Mouse (Mus musculus) liver, embryonic 15.5 days (tissue): Measurements from ENCODE around the gene Pex16. TPM values are rescaled to one million over a fixed set of nuclear protein-coding genes. Genes with fewer than 3 reads are reported as not detected.

ENCODE experiments used
- ATAC-seq: fragments of 200-750 bp; cut with Nextera tagmentation; 2 replicates; pipeline ENCODE4 v1.8.0; 2017; ENCODE audit warnings: moderate number of reproducible peaks, mild to moderate bottlenecking, moderate library complexity; ENCODE audit not compliant: insufficient read depth
- H3K27ac ChIP-seq: fragments of 300-500 bp; sonication (generic); replicated peaks from 2 replicates; pipeline ENCODE4 v1.5.1; 2015; ENCODE audit warnings: mild to moderate bottlenecking, inconsistent platforms
- H3K27me3 ChIP-seq: fragments of 300-500 bp; sonication (generic); 2 replicates; pipeline ENCODE4 v1.6.1; 2015; ENCODE audit warnings: mild to moderate bottlenecking, inconsistent platforms
- H3K36me3 ChIP-seq: fragments of 300-500 bp; sonication (generic); replicated peaks from 2 replicates; pipeline ENCODE4 v1.6.1; 2015; ENCODE audit warnings: moderate library complexity, mild to moderate bottlenecking, inconsistent platforms
- H3K4me1 ChIP-seq: fragments of 300-500 bp; sonication (generic); replicated peaks from 2 replicates; pipeline ENCODE4 v1.6.1; 2015; ENCODE audit warnings: inconsistent platforms
- H3K4me2 ChIP-seq: fragments of 300-500 bp; sonication (generic); 2 replicates; pipeline ENCODE4 v1.6.1; 2015; ENCODE audit warnings: moderate library complexity, mild to moderate bottlenecking, inconsistent platforms
- H3K4me3 ChIP-seq: fragments of 300-500 bp; sonication (generic); replicated peaks from 2 replicates; pipeline ENCODE4 v1.5.1; 2015; ENCODE audit warnings: mild to moderate bottlenecking, inconsistent platforms
- H3K9ac ChIP-seq: fragments of 300-500 bp; sonication (generic); 2 replicates; pipeline ENCODE4 v1.6.1; 2015; ENCODE audit warnings: moderate library complexity, mild to moderate bottlenecking, inconsistent platforms
- H3K9me3 ChIP-seq: fragments of 300-500 bp; sonication (generic); replicated peaks from 2 replicates; pipeline ENCODE4 v1.6.1; 2016; ENCODE audit warnings: inconsistent platforms
- WGBS: fragments of 180-500 bp; shearing (Covaris S2); methylation state at CpG from one replicate; pipeline ENCODE4 v1.1.7; 2015; ENCODE audit warnings: mixed read lengths; ENCODE audit not compliant: insufficient replicate concordance; 5-methylcytosine and 5-hydroxymethylcytosine counted together
- polyA plus RNA-seq: library from polyadenylated mRNA; unstranded; fragments of >200 nt; fragmentation: Nextera tagmentation; extraction: Ambion mirVana; gene quantifications from 2 replicates; pipeline ENCODE4 v1.2.1, GENCODE M21; 2015

Pex16 gene
- polyA plus RNA-seq, 1 experiment from 2014 or later: 22.4 TPM

DNA sequence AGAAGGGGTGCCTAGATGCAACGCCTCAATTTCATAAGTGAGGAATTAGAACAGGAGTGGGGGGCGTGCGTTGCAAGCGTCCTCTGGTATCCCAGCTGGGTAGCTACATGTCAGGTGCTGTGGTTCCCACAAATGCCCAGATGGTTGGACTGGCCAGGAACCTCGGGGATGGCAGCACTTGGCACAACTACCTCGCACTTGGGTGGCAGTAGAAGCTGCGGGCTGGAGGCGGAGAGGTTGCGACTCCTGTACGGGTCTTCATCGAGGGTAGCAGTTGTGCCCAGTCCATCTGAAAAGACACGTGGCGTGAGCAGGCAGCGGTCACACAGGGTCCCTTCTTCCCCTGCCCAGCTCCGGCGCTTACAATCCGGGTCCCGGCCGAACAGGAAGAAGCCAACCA, 4.1 kb upstream of the Pex16 start:
- H3K9ac ChIP-seq: peak overlapping the region; percentile 37
- no peaks in the 10 kb centered on the region for H3K9me3 ChIP-seq
- peak overlapping the region; percentile 50 for H3K4me3 ChIP-seq
- peaks cover 30% of the 10 kb centered on the region for H3K4me1 ChIP-seq
- H3K27ac ChIP-seq: no peak overlapping the region
- peaks cover 71% of the 10 kb centered on the region for H3K27me3 ChIP-seq
- ATAC-seq: no peak
- H3K4me2 ChIP-seq: peak overlapping the region; percentile 61
- H3K36me3 ChIP-seq: no peaks in the 10 kb centered on the region
- 17% methylated on average over 19 of the region's 19 CpGs for WGBS

DNA sequence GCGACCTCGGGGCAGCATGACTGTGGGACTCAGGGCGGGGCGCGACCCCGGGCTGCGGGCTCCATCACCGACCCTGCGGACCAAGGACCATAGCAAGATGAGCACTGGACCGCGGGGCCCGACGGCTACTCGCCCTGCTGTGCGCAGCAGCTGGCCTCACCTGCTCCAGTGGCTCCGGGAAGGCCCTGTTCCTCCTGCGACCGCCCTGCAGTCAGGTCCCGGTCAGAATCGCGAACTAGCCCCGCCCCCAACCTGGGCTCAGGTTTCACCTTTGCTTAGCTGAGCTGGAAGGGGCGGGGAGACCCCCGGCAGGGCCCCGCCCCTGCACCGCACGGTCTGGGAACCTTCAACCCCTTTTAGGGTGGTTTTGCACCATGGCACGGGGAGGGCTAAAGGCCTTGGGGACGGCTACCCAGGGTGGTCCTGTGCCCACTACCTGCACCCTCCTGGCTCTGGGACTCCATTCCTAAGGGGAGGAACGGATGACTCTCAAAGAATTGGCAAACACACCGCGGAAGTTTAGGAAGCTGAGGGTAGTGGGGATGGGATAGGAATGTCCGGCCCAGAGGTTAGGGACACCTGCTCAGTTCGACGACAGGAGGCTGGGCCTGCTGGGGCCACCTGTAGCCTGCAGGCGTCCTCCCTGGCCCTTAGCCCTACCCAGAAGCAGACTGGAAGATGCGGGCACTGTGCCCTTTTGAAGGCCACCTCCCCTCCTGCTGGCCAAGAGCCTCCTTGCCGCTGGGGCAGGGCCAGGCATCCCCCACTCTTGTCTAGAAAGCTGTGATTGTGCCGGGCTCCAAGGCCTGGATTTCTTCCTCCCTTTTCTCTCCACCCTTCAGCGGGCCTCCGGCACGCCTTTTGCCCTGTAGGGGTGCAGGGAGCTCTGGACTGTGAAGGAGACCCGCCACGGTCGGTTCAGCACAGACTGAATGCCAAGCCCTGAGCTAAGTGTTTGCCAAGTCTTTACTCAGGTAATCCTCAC, 3.4 kb upstream of the Pex16 start:
- Histone ChIP-seq H3K36me3 (no peaks in the 10 kb centered on the region), H3K27me3 (peaks cover 71% of the 10 kb centered on the region), H3K9ac (peak overlapping the region; percentile 37), H3K4me1 (peaks cover 36% of the 10 kb centered on the region), H3K4me3 (peak overlapping the region; percentile 50), H3K9me3 (no peaks in the 10 kb centered on the region), H3K27ac (no peak overlapping the region), H3K4me2 (peak overlapping the region; percentile 61)
- WGBS: 13% methylated on average over 45 of the region's 45 CpGs
- 0 out of 2 replicates have a peak, but pooled peaks have one; percentile 1 for ATAC-seq

DNA sequence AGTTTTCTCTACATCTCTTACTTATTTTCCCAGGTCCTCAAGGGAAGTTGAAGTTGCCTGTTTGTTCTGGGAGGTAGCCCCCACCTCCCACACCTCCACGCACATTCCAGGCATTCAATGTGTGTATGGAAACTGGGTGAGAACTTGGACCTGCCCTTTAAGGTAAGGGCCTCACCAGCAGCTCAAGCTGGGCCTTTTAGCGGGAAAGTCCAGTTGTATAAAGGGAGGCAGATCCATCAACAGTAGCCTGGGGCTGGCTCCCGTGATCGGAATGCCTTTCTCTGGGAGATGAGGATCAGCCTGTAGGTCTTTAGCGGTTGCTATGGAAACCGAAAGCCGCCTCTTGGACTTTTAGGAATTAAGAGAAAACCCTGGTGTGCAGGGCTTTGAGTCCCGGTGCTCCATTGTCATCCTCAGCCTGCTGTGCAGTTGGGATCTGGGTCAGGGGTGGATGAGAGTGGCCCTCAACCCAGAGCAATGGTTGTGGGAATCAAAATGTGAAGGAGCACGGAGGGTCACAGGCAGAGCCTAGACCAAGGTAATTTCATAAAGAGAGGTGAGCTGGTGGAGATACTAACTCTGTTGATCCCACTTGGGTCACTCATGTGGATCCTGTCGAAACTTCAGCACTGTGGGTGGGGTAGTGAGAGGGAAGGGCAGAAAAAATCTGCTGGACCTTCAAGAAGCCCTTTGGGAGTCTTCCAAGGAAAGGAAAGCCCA, 2.3 kb upstream of the Pex16 start:
- no peak overlapping the region for H3K9ac ChIP-seq
- WGBS: 53% methylated on average over 10 of the region's 10 CpGs
- peaks cover 40% of the 10 kb centered on the region for H3K4me1 ChIP-seq
- no peaks in the 10 kb centered on the region for H3K9me3 ChIP-seq
- H3K4me3 ChIP-seq: no peak overlapping the region
- no peak overlapping the region for H3K27ac ChIP-seq
- 0 out of 2 replicates have a peak, but pooled peaks cover 2% of the 10 kb centered on the region for H3K36me3 ChIP-seq
- H3K4me2 ChIP-seq: no peak overlapping the region
- peaks cover 66% of the 10 kb centered on the region for H3K27me3 ChIP-seq
- no peak for ATAC-seq

DNA sequence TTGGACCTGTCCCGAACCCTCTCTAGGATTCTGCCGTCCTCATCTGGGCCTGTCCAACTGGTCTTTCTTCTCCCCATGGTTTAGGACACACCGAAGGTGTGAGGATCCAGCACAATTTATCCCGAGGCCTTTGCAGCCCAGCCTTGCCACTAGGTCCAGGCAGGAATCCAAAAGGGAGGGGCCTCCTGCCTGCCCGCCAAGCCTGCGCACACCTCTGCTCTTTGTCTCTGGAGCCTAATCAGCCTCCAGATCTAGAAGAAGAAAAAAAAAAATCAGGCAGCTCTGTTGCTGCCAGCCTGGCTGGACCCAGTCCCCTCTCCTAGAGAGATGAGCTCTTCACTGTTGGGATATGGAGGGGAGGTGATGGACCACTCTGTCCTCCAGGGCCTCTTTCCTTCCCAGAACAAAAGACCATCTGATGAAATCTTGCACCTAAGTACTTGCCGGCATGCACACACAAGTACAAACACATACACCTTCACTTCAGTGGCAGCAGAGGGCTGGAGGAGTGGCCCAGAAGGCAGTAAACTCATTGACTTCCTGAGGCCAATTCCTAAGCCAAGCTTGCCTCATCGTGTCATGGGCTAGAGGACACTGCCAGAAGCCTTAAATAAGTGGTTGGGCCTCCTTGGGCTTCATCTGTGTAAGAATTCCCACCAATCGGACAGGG, 1.6 kb upstream of the Pex16 start:
- Histone ChIP-seq H3K27me3 (peaks cover 61% of the 10 kb centered on the region), H3K4me2 (no peak overlapping the region; the same call in 1 of the 2 replicates), H3K4me3 (no peak overlapping the region), H3K9ac (no peak overlapping the region), H3K9me3 (no peaks in the 10 kb centered on the region), H3K4me1 (peaks cover 40% of the 10 kb centered on the region), H3K36me3 (peaks cover 10% of the 10 kb centered on the region; the same call in 1 of the 2 replicates), H3K27ac (no peak overlapping the region)
- no peak for ATAC-seq
- 56% methylated on average over 9 of the region's 9 CpGs for WGBS

DNA sequence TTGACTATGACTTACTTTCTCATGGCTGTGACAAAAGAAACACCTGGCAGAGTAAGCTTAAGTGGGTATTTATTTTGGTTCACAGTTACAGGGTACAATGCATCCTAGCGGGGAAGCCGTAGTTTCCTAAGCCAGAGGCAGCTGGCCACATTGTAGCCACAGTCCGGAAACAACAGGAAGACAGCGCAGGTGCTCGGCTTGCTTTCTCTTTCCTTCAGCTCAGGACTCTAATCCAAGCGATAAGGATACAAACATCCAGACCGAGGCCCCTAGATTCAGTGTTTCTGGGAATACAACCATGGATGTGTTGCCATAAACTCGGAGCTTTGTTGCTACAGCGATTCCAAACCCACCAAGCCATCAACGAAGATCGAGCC, 1.1 kb upstream of the Pex16 start:
- peaks cover 56% of the 10 kb centered on the region for H3K27me3 ChIP-seq
- WGBS: 61% methylated on average over 11 of the region's 11 CpGs
- H3K27ac ChIP-seq: no peak overlapping the region
- H3K36me3 ChIP-seq: peaks cover 15% of the 10 kb centered on the region
- ATAC-seq: no peak
- H3K9me3 ChIP-seq: no peaks in the 10 kb centered on the region
- H3K4me1 ChIP-seq: peaks cover 40% of the 10 kb centered on the region
- no peak overlapping the region; the same call in 1 of the 2 replicates for H3K4me2 ChIP-seq
- H3K4me3 ChIP-seq: no peak overlapping the region
- no peak overlapping the region for H3K9ac ChIP-seq

DNA sequence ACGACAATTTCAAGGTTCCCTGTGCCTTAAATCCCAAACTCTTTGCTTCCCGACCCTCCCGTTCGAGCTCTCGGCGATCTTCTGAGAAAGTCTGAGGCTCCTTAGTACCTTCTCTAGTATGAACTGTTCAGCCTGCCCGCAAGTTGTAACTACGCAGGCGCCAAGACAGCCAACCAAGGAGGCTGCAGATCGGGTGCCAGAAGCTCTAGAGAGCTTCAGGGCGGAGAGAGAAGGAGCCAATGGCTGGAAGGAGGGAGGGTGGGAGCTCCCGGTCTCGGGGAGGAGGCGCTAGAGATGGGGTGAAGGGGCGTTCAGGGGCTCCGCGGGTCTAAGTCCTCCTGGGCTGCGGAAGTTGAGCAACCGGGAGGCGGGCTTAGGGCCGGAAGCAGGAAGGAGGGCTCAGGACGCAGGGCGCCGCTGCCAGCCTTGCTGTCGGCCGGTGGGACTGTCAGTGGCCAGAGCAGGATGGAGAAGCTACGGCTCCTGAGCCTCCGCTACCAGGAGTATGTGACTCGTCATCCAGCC, 685 bp downstream of the Pex16 start:
- H3K4me3 ChIP-seq: peak overlapping the region; percentile 75
- H3K9ac ChIP-seq: peak overlapping the region; percentile 74
- WGBS: under 1% methylated on average over 29 of the region's 29 CpGs
- peaks cover 38% of the 10 kb centered on the region for H3K27me3 ChIP-seq
- peak overlapping the region; percentile 86 for H3K27ac ChIP-seq
- H3K36me3 ChIP-seq: peaks cover 33% of the 10 kb centered on the region
- ATAC-seq: peak; percentile 93
- H3K9me3 ChIP-seq: no peaks in the 10 kb centered on the region
- peak overlapping the region; percentile 93 for H3K4me2 ChIP-seq
- H3K4me1 ChIP-seq: peaks cover 40% of the 10 kb centered on the region

DNA sequence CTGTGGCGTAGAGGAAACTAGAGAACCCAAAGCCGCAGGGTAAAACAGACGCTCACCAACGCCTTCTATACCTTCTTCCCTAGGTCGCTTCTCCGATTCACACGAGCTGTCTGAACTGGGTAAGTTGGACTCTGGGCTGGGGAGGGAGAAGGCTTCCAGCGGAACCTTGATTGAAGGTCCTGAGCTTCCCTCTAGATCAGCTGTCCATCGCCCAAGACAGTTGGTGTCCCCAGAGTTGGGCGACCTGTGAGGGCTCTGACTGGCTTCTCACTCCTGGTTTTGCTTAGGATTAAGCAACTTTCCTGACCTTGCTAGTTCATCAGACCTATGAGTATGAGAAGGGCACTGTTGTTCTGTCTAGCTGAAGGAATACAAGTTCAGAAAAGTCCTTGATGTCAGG, 1.3 kb downstream of the Pex16 start:
- peak overlapping the region; percentile 75 for H3K4me3 ChIP-seq
- H3K4me2 ChIP-seq: peak overlapping the region; percentile 93
- peaks cover 35% of the 10 kb centered on the region for H3K4me1 ChIP-seq
- WGBS: 4% methylated on average over 10 of the region's 10 CpGs
- H3K36me3 ChIP-seq: peaks cover 39% of the 10 kb centered on the region
- peak overlapping the region; percentile 74 for H3K9ac ChIP-seq
- H3K9me3 ChIP-seq: no peaks in the 10 kb centered on the region
- ATAC-seq: no peak
- H3K27ac ChIP-seq: peak overlapping the region; percentile 86
- H3K27me3 ChIP-seq: peaks cover 32% of the 10 kb centered on the region

DNA sequence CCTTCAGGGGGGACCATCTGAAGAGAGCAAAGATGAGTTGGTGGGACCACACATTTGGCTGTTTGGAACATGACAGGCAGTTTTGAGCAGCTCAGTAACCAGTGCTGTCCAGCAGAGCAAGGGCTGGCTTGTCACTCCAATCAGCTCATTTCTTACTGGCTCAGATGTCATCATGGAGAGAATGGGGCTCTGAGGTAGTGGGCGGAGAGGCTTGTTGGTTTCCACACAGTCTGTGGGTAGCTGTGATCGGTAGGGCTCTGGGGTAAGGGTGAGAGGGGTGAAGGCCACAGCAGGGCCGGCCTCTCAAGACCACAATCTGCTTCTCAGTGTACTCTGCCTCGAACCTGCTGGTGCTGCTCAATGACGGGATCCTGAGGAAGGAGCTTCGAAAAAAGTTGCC, 1.8 kb downstream of the Pex16 start:
- H3K9me3 ChIP-seq: no peaks in the 10 kb centered on the region
- H3K9ac ChIP-seq: peak overlapping the region; percentile 74
- H3K4me1 ChIP-seq: peaks cover 32% of the 10 kb centered on the region
- no peak for ATAC-seq
- WGBS: 68% methylated on average over 6 of the region's 6 CpGs
- H3K4me2 ChIP-seq: peak overlapping the region; percentile 93
- H3K4me3 ChIP-seq: peak overlapping the region; percentile 75
- H3K27ac ChIP-seq: peak overlapping the region; percentile 86; the same call in 1 of the 2 replicates
- peaks cover 44% of the 10 kb centered on the region for H3K36me3 ChIP-seq
- peaks cover 27% of the 10 kb centered on the region for H3K27me3 ChIP-seq

DNA sequence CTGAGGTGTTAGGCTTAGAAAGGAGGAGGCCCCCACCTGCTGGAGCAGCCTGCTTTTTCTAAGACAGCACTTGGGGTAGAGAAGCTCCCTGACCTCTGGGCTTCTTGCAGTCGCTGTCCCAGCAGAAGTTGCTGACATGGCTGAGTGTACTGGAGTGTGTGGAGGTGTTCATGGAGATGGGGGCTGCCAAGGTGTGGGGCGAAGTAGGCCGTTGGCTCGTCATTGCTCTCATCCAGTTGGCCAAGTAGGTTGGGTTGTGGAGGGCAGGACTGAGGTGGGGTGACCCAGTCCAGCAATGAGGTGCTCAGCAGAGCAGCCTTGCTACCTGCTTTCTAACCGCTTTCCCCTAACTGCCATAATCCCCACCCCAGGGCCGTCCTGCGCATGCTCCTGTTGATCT, 2.8 kb downstream of the Pex16 start:
- Histone ChIP-seq H3K36me3 (peaks cover 54% of the 10 kb centered on the region), H3K27me3 (peaks cover 17% of the 10 kb centered on the region), H3K4me2 (no peak overlapping the region), H3K9me3 (no peaks in the 10 kb centered on the region), H3K9ac (no peak overlapping the region), H3K4me1 (peaks cover 28% of the 10 kb centered on the region), H3K27ac (no peak overlapping the region), H3K4me3 (no peak overlapping the region)
- ATAC-seq: no peak
- 80% methylated on average over 7 of the region's 7 CpGs for WGBS

DNA sequence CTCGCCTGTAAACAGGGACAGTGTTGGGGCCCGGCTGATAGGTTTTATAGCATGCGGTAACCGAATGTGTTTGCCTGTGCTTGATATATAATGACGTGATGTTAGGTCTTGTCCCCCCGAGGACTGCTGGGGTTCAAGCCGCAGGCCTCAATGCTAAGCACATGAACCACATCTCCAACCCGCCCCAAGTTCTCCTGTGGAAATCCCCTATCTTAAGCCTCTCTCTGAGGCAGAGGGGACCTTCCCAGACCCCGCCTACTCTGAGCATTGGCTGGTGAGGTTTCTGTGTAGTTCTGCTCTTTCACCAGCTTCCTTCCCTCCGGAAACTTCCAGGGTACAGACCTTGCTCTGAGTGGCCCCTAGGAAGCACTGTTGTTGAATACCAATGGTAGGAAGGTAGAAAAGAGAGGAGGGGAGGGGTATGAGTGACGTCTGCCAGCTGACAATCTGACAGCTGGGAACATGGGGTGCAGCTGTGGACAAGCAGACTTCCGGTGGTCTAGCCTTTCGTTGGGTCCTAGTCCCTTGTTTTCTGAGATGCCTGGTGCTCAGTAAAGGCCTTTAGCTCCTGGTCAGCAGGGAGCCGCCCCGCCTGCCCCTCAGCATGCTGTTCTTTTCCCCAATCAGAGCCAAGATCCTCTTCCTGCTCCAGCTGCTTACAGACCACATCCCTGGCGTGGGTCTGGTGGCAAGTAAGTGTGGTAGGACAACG, 5.5 kb downstream of the Pex16 start:
- Histone ChIP-seq H3K4me3 (no peak overlapping the region), H3K4me1 (peaks cover 11% of the 10 kb centered on the region), H3K36me3 (peaks cover 56% of the 10 kb centered on the region), H3K27ac (no peak overlapping the region), H3K9ac (no peak overlapping the region), H3K4me2 (no peak overlapping the region), H3K27me3 (no peaks in the 10 kb centered on the region), H3K9me3 (no peaks in the 10 kb centered on the region)
- 79% methylated on average over 17 of the region's 17 CpGs for WGBS
- no peak for ATAC-seq
